Mouse (Mus musculus) gastrocnemius, postnatal 14 days (tissue): ENCODE data around the gene Pak1ip1. TPM values are rescaled to one million over a fixed set of nuclear protein-coding genes. Genes with fewer than 3 reads are reported as not detected.
A peak's percentile ranks its signal among the peaks of the same experiment; 100 is the strongest.
"Not testable (repeated sequence)": the region's sequence is repeated elsewhere in the genome, so short reads cannot be mapped to it uniquely, and the experiment has no call there.

Source experiments
- DNase-seq: peaks from one replicate; pipeline ENCODE4 v3.0.0; 2021; ENCODE audit warnings: mixed read lengths
- intact Hi-C: fragments of 180-260 bp; cut with DNase I; formaldehyde crosslinking; loops from one replicate; pipeline ENCODE4 v1.15.1; 2025; ENCODE audit warnings: low total_unique reads
- long read RNA-seq, 2 experiments: library from polyadenylated mRNA; stranded (forward); transcript quantifications; one replicate each; pipeline ENCODE4 v2.0.0; 2021
- total RNA-seq, 2 experiments: library from RNA; stranded (reverse); gene quantifications; 2 replicates each; pipeline ENCODE4 v1.2.3; 2021

The Pak1ip1 gene
- total RNA-seq: 10 to 100 TPM; 23.2 to 26.0 TPM
- long read RNA-seq, experiment 1, transcript Pak1ip1-201 (10 exons, 1,722 nt): major isoform, 32 of 34 reads
- long read RNA-seq, experiment 1, partial matches to known transcripts: 2 of 34 reads
- long read RNA-seq, experiment 1, other reads (novel, unspliced or antisense): 0 of 34 reads
- long read RNA-seq, experiment 2, transcript Pak1ip1-201 (10 exons, 1,722 nt): major isoform, 29 of 32 reads
- long read RNA-seq, experiment 2, partial matches to known transcripts: 2 of 32 reads
- long read RNA-seq, experiment 2, other reads (novel, unspliced or antisense): 1 of 32 reads

DNA sequence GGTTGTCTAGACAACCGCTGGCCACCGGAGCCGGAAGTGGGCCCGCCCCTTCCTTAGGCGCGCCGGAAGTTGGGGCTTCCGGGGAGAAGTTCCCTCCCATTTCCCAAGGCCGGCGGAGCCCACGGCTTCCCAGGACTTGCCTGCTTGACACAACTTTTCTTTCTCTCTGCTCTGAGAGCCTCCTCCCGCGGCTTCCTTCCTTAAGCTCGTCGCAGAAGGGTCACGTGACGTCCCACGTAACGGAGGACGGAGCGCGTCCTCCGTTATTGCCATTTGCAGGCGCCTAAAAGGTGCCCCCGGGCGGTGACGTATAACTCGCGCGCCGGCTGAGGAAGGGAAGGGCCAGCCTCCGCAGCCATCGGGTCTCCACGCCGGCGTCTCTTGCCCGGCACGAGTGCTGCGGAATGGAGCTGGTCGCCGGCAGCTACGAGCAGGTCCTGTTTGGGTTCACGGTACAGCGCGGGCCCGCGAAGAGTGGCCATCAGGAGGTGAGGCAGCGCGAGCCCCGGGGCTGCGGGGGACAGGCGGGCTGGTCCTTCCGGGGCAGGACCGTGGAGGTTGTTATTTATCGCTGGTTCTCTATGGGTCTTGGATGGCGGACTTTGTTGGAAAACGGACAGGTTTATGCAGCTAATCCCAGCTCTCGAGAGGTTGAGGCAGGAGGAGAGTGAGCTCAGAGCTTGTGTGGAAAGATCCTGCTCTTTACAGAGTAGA lies at the start of gene Pak1ip1:
Gene Pak1ip1 (plus strand): TSS at position 98 of the 714 bp plus-strand sequence.
- peak; percentile 92 for DNase-seq
- intact Hi-C loops: no loop called here

DNA sequence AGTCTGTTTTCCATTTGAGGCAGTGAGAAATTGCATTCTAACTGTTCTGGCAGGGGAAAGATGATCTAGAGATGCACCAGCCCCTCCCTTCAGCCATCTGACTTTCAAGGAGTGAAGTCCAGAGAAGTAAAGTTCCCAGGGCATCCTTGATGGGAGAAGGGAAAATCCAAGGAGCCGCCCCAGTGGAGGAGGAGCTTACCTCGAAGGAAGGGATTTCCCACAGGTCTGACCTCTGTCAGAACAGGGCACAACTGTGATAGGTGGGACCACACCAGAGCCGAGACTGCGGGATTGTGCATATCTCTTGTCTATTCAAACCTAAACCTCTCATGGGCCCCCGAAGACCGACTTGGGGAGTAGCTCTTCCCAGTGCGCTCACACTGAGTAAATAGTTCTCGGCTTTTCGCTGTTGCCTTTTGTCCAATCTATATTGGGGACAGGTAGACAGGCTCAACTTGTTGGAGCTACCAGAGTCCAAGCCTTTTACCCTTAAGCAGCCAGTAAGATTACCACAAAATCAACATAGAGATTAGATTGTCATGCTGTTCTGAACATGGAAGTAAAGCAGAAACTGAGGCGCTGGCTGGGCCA lies 49.3 kb upstream of the Pak1ip1 start:
- intact Hi-C loops: no loop called here
- no peak for DNase-seq

DNA sequence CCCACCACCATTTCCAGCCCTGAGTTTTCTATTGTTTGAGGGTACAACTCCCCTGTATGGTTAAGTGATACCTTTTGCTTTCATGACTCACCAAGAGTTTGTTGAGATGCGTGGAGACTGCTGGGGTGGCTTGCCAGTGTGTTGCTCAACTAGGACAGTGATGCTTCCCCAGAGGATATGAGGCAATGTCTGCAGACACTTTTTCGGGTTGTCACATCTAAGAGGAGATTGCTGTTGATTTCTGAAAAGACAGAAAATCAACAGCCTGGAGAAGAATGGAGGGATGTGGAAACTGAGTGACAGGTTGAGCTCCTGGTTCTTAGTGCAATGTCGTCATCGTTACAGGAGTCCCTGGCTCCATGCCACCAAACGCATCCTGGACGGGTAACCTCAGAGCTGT lies 47.6 kb upstream of the Pak1ip1 start:
- no peak for DNase-seq
- intact Hi-C loops: no loop called here

DNA sequence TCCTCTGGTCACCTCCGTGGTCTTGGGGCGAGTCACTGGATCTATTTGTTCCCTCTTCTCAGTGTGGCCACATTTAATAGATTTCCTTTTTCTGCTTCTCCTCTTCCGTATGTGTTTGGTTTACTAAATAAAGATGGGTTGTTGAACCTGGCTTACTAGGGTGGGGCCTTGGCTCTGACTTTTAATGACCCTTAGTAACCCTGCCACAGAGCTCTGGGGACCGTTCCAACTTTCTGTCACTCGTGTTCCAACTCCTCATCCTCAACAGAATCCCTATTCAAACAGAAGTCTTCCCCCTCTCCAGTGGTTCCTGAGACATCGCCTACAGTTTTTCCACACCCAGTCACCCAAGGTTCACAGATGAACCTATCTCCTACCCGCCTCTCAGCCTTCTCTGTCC lies 45.0 kb upstream of the Pak1ip1 start:
- intact Hi-C loops: no loop called here
- DNase-seq: no peak

DNA sequence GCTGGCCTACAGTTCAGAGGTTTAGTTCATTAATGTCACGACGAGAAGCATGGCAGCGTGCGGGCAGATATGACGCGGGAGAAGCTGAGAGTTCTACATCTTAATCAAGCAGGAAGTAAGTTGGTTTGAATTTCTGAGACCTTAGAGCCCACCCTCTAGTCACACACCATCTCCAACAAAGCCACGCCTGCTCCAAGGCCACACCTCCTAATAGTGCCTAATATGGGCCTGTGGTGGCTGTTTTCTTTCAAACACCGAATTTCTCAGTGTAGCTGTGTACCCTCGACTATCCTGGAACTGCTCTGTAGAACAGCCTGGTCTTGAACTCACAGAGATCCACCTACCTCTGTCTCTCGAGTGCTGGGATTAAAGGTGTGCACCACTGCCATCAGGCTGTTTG lies 33.2 kb upstream of the Pak1ip1 start:
- intact Hi-C loops: no loop called here
- no peak for DNase-seq

DNA sequence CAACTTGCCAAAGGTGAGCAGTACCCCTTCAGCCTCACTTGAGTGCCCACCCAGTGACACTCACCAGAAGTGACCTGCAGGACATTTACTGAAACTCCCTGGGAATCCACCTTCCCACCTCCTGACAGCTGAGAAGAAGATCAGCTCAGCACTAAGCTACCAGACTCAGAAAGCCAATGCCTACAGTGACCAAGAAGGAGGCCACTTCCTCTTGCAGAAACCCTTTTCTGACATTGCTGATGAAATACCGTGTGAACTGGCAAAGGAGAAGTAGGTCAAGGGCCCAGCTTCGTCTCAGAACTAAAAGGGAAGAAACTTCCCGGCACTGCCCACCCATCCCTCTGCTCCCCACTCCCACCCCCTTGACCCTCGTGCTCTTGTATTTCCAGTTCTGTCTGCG lies 32.3 kb upstream of the Pak1ip1 start:
- no peak for DNase-seq
- intact Hi-C loops: no loop called here

DNA sequence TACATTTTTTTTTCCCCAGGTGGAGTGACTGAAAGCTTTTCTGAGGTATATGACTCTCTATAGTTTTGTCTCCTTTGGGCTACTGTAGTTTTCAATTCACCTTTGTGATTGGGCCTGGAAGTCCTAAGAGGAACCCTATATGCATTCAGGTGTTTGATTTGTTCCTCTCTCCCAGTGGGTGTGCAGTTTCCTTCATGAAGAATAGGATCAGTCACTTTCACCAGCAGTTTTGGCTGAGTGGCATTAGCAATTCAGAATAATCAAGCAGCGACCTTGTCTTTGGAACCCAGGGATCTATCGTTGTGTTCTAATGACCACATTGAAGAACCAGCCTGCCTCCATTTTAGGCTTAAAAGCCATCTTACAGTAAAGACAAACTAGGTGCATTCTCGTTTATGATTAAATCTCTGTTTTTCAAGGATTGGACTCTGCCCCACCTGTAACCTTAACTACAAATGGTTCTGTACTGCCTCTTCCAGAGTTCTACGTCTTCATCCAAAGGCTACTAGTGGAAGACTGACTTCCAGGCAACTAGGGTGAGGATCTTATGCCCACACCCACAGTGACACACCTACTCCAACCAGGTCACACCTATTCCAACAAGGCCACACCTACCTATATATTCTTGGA lies 30.9 kb upstream of the Pak1ip1 start:
- intact Hi-C loops: no loop called here

DNA sequence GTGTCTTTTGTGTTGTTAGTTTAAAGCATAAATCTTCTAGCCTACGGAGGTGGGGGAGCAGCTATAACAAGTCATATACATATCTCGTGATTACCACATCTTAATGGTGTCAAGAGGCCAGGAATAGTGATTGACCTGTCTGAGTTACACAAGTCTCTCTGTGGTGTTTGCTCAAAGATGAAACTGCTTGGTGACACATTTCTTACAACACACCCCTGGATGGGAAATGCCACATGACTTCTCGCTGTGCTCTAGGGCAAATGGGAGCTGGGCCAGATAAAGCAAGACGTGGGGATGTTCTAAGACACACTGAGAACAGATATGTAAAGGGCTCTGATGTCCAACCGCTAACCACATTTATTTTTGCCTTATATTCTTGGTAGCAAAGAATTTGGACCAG lies 29.6 kb upstream of the Pak1ip1 start:
- DNase-seq: no peak
- intact Hi-C loops: no loop called here

More for the DNA sequence above, 30.9 kb upstream of the Pak1ip1 start:
- DNase-seq: no peak

DNA sequence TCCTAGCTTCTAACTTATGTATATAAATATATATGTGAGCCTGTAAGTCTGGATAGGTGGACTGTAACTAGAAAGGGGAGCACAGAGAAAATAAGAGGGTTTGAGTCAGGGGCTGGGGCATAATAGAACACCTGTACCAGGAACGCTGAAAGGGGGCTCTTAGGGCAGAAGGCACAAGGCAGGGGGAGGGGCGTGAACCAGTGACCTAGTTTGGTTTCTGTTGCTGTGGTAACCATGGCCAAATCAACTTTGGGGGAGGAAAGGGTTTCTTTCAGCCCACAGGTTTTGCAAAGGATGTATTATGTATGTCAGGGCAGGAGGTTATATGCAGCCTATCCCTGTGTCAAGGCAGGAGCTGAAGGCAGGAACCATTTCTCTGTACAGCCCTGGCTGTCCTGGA lies 29.0 kb upstream of the Pak1ip1 start:
- no peak for DNase-seq
- intact Hi-C loops: no loop called here

DNA sequence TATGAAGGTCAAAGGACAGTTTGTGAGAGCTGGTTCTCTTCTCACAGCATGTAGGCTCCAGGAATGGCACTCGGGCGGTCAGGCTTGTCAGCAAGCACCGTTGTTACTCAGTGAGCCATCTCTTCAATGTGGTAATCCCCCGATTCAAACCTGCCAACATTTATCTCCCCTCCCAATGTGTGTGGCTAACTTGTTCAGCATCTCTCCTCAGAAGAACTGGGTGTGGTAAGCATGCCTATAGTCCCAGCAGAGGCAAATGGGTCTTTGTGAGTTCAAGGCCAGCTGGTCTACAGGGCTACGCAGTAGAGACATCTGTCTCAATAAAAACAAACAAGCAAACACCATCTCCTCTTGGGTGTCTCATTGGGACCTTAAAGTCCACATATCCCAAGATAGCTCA lies 27.8 kb upstream of the Pak1ip1 start:
- DNase-seq: no peak
- intact Hi-C loops: no loop called here

DNA sequence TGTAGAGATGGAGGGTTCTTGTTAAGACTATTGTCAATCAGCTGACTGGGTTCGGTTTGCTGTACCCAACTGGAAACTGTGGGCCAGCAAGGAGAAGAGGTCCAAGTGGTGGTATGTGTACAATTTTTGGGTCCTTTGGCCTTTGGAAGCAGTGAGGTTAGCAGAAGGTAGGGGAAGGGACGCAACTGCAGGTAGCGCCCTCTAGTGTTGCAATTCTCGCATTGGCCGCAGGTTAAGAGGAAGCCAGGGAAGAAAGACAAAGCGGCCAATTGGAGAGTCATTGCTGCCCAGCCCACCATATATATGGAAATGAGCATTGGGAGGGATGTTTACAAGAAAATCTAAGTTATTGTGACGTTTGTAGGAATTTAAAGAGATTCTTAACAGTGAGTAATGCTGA lies 23.2 kb upstream of the Pak1ip1 start:
- intact Hi-C loops: no loop called here
- DNase-seq: peak; percentile 37

DNA sequence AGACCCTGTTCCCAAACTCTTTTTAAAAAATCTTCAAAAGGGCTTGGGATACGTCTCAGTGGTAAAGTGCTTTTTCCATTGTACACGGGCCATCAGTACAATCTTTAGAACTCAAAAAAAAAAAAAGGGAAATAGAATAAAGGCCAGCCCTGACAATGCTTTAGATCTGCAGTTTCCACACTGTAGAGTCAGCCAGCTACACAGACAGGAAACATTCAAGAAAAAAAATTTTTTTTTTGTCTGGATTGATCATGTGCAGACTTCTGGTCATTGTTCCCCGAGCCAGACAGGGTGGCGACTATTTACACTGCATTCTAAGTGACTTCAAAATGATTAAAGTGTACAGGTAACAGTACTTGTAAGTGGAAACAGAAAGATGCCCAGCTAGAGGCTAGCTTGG lies 22.2 kb upstream of the Pak1ip1 start:
- no peak for DNase-seq
- intact Hi-C loops: no loop called here

DNA sequence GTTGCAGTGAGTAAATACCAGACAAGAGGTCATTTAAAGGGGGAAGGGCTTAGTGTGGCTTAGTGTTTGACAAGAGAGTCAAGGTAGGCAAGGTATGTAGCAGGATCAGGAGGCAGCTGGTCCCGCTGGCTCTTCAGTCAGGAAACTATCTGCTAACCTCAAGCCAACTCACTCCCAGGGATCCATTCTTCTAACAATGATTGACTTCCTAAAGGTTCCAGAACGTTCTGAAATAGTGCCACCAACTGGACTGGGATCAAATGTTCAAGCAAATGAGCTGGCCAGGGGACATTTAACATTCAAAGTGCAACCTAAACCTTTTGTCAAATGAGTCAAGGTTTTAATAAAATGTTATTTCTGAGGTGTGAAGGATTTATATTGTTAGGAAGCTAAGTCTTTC lies 21.5 kb upstream of the Pak1ip1 start:
- DNase-seq: no peak

DNA sequence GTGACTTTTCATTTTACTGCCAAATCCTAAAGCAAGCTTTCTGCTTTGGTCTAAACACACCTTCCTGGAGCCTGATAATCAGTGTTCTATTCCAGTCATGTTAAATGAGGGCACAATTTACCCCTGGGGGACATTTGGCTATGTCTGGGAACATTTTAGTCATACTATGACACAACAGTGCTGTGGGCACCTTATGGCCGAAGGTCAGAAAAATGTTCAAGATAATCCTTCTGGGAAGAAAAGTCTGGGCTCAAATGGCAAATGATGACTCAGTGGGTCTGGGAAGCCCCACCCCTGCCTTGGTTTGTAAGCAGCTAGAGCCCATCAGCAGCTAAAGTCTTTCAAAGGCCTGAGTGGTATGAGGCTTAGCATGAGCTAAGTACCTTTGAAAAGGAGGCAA lies 18.1 kb upstream of the Pak1ip1 start:
- intact Hi-C loops: no loop called here
- no peak for DNase-seq

More for the DNA sequence above, 21.5 kb upstream of the Pak1ip1 start:
- intact Hi-C loops: no loop called here

DNA sequence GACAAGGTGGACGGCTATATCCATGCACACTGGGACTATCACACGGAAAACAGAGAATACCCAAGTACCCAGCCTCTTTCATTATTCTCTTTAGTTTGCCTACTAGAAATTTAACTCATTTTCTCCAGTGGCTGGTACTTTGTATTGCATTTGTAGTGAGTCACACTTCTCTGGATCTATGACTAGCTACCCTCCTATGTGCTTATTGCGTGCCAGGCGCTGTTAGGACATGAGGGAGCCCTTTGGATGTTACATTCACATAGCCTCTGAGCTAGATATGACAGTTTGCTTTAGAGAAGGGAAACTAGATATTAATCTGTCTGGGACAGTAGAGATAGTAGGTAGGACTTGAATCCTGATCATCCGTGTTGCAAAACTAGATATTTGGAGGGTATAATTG lies 14.7 kb upstream of the Pak1ip1 start:
- intact Hi-C loops: no loop called here
- DNase-seq: no peak

DNA sequence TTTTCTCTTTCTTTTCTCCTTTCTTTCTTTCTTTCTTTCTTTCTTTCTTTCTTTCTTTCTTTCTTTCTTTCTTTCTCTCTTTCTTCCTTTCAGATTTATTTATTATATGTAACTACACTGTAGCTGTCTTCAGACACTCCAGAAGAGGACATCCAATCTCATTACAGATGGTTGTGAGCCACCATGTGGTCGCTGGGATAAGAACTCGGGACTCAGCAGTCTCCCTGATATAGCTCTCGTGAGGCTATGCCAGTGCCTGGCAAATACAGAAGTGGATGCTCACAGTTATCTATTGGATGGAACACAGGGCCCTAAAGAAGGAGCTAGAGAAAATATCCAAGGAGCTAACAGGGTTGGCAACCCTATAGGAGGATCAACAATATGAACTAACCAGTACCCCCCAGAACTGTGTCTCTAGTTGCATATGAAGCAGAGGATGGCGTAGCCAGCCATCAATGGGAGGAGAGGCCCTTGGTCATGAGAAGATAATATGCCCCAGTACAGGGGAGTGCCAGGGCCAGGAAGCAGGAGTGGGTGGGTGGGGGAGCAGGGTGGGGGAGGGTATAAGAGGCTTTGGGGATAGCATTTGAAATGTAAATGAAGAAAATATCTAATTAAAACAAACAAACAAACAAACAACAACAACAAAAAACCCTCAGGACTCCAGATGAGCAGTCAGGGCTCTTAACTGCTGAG lies 13.1 kb upstream of the Pak1ip1 start:
- DNase-seq, intact Hi-C loops: not testable (repeated sequence)

DNA sequence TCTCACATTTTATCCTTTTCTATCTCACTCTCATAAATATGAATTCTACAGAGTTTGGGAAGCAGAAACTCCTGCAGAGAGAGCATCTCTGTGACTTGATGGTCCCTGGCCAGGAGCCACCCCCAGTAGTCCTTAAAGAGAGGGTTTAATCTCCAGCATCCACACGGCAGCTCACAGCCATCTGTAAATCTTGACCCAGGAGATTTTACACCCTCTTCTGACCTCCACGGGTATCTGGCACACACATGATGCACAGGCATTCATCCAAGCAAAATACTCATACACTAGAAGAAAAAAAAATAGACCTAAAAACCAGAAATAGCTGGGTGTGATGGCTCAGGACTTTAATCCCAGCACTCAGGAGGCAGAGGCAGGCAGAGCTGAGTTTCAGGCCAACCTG lies 12.4 kb upstream of the Pak1ip1 start:
- intact Hi-C loops: no loop called here

DNA sequence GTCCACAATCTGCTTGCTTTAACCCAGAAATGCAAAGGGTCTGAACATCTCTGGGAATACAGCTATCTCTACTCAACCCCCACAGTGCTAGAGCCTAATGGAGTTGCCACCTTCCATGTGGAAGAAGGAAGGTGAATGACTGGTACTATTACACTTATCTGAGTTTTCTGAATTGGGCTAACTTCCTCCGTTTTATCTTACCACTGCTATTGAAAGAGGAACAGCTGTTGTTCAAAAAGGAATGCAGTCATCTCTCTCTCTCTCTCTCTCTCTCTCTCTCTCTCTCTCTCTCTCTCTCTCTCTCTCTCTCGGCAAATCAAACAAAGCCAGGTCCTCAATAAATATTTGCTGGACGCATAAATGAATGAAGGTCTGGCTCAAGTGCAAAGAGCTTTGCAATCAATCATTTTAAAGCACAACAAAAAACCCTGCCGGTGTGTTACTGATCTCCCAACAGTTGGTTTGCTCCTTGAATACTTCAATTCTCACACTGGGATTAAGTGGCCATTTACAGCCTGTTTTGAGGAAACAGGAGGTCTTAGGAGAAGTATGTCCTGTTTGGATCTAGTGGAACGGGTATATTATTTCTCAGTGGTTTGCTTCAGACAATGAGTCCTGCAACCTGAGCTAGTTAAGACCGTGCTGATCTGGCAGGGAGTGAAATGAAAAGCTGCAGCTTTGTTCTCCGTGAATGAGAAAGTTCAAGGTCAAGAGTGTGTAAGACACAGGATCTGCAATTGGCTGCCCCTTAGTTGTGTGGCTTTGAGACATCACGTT lies 6.1 kb upstream of the Pak1ip1 start:
- intact Hi-C loops: no loop called here
- DNase-seq: no peak

More for the DNA sequence above, 12.4 kb upstream of the Pak1ip1 start:
- no peak for DNase-seq

DNA sequence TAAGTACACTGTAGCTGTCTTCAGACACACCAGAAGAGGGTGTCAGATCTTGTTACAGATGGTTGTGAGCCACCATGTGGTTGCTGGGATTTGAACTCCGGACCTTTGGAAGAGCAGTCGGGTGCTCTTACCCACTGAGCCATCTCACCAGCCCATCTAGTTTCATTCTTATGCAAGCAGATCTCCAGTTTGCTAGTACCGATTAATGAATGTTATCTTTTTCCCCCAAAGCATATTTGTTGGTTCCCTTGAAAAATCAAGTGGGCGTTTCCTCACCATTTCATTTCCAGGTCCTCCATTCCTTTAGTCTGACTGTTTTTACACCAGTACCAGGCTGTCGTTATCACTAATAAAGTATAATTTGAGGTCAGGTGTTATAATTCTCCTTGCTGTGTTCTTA lies 2.3 kb upstream of the Pak1ip1 start:
- not testable (repeated sequence) for DNase-seq

More for the DNA sequence above, 2.3 kb upstream of the Pak1ip1 start:
- intact Hi-C loops: not testable (repeated sequence)
